Mouse (Mus musculus) limb, embryonic 12.5 days (tissue): ENCODE measurements around the gene Cdc42se1. TPM values are rescaled to one million over a fixed set of nuclear protein-coding genes. Genes with fewer than 3 reads are reported as not detected.

Experiments
- polyA plus RNA-seq: library from polyadenylated mRNA; unstranded; fragments of >200 nt; fragmentation: Nextera tagmentation; extraction: Ambion mirVana; gene quantifications from 2 replicates; pipeline ENCODE4 v1.2.1, GENCODE M21; 2016

Cdc42se1 gene
- polyA plus RNA-seq, 1 experiment from 2014 or later, result 75.3 TPM

Other genes with a start within 250 kb of the Cdc42se1 start
- 34.7 and 35.0 TPM in 2 replicates for gene Zfp687, start 213.3 kb upstream of the Cdc42se1 start, polyA plus RNA-seq
- gene Psmd4, start 186.1 kb upstream of the Cdc42se1 start, polyA plus RNA-seq, result 306 and 310 TPM in 2 replicates
- 24.2 and 30.5 TPM in 2 replicates for gene Pip5k1a, start 121.8 kb upstream of the Cdc42se1 start, polyA plus RNA-seq
- gene Vps72, start 117.7 kb upstream of the Cdc42se1 start, polyA plus RNA-seq, result 241 and 245 TPM in 2 replicates
- gene Tmod4, start 104.3 kb upstream of the Cdc42se1 start, polyA plus RNA-seq, result 1.0 and 1.4 TPM in 2 replicates
- gene Scnm1, start 94.7 kb upstream of the Cdc42se1 start, polyA plus RNA-seq, result 80.7 and 83.6 TPM in 2 replicates
- gene Lysmd1, start 94.6 kb upstream of the Cdc42se1 start, polyA plus RNA-seq, result 16.6 and 18.0 TPM in 2 replicates
- gene Tnfaip8l2, start 86.4 kb upstream of the Cdc42se1 start, polyA plus RNA-seq, result 1.7 and 2.2 TPM in 2 replicates
- gene Sema6c, start 68.3 kb upstream of the Cdc42se1 start, polyA plus RNA-seq, result 23.7 and 26.4 TPM in 2 replicates
- gene Gabpb2, start 10.8 kb upstream of the Cdc42se1 start, polyA plus RNA-seq, result 15.0 and 15.9 TPM in 2 replicates
- gene Mllt11, start 3.4 kb downstream of the Cdc42se1 start, polyA plus RNA-seq, result 14.8 and 16.2 TPM in 2 replicates
- gene Gm128, start 12.9 kb downstream of the Cdc42se1 start, polyA plus RNA-seq, result 0.54 and 0.59 TPM in 2 replicates
- 0.75 and 1.7 TPM in 2 replicates for gene Bnipl, start 22.5 kb downstream of the Cdc42se1 start, polyA plus RNA-seq
- gene Mindy1, start 52.6 kb downstream of the Cdc42se1 start, polyA plus RNA-seq, result 36.4 and 38.7 TPM in 2 replicates
- 25.2 and 25.9 TPM in 2 replicates for gene Prune1, start 53.3 kb downstream of the Cdc42se1 start, polyA plus RNA-seq
- gene Anxa9, start 78.4 kb downstream of the Cdc42se1 start, polyA plus RNA-seq, result 1.8 and 1.9 TPM in 2 replicates
- gene Cers2, start 86.1 kb downstream of the Cdc42se1 start, polyA plus RNA-seq, result 158 and 170 TPM in 2 replicates
- 63.7 and 67.2 TPM in 2 replicates for gene Setdb1, start 128.5 kb downstream of the Cdc42se1 start, polyA plus RNA-seq
- gene 4930558C23Rik, start 174.1 kb downstream of the Cdc42se1 start, polyA plus RNA-seq, result not detected in 2 replicates
- 49.4 and 56.6 TPM in 2 replicates for gene Arnt, start 205.7 kb downstream of the Cdc42se1 start, polyA plus RNA-seq